Comparison of ENCODE assay signal across 1 mouse cellular context in the genomic region with DNA sequence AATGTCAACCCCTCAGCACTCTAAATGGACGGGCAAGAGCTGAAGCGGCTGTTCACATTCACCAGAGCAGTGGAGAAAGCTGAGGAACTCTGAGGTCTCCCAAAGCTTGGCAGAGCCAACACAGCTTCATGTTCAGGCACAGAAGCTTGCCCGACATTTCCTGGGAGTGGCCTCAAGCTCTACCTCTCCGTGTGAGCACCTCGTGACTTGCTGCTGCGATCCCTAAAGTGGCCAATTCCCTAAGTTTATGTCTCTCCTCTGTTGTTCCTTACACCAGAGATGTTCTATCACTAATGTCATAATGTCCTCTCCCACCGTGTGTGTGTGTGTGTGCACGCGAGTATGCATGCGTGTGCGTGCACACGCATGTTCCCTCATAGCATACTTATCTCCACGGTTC.
A peak's percentile ranks its signal among the peaks of the same experiment; 100 is the strongest.
TF ChIP-seq lines count a peak whose summit lies in the region.

No protein-coding gene starts in this region.

TF ChIP-seq in MEL, 35 proteins besides CTCF, POLR2A, EP300 and RAD21 (continued from another document):
- TF ChIP-seq SIN3A (IDR thresholded peaks at IDR 0.05; ENCODE audit: low read length), result peak; percentile 13; the same call in 1 of the 2 replicates
- TF ChIP-seq MAX (IDR thresholded peaks at IDR 0.05; ENCODE audit: low read length), result peak; percentile 56; the same call in 1 of the 2 replicates
- no peak for TF ChIP-seq MYC (IDR thresholded peaks at IDR 0.05; ENCODE audit: low read depth, low read length)
